Mouse (Mus musculus): ENCODE measurements around the gene Map3k14.

GRCm38 (mm10) chr11:103193825-103194168, 73.5 kb downstream of the Map3k14 start:
- no peak for TF ChIP-seq CTCF (IDR thresholded peaks at IDR 0.05; ENCODE audit: insufficient read depth, low read depth, low read length)
- TF ChIP-seq POLR2A (IDR thresholded peaks at IDR 0.05; ENCODE audit: insufficient read depth, low read depth, low read length): no peak

Data from olfactory bulb, adult 2 months (tissue).